Mouse (Mus musculus) thymus, adult 2 months (tissue): Measurements from ENCODE around the gene Rab7b.

Experiments used
- CTCF ChIP-seq: fragments of 200-500 bp; IDR thresholded peaks from 2 replicates; pipeline ENCODE4 v1.5.1; 2012; ENCODE audit warnings: mild to moderate bottlenecking, control low read depth, low read length, moderate library complexity, borderline replicate concordance; ENCODE audit not compliant: control insufficient read depth, poor library complexity, insufficient read depth; ENCODE audit errors: extremely low read depth
- POLR2A ChIP-seq: fragments of 200-500 bp; IDR thresholded peaks from 2 replicates; pipeline ENCODE4 v1.6.1; 2012; ENCODE audit warnings: mild to moderate bottlenecking, low read length, control low read depth, moderate library complexity; ENCODE audit not compliant: control insufficient read depth, poor library complexity, insufficient read depth; ENCODE audit errors: extremely low read depth

GRCm38 (mm10) chr1:131703482-131703881, 15.0 kb downstream of the Rab7b start:
- TF ChIP-seq CTCF (no peak), POLR2A (no peak)
